Mouse (Mus musculus): ENCODE data around the gene Zfp865. TPM values are rescaled to one million over a fixed set of nuclear protein-coding genes. Genes with fewer than 3 reads are reported as not detected.

The Zfp865 gene
- polyA plus RNA-seq, 1 experiment from 2014 or later: 1.2 TPM

GRCm38 (mm10) chr7:5080010-5080751, 60.0 kb downstream of the Zfp865 start, which contains the start of gene Epn1:
Gene Epn1, plus strand, starts transcription at chr7:5080235.
- H3K4me3 ChIP-seq (ENCODE audit: low read depth, low read length): peak within 1 kb of the TSS; percentile 98
- under 1% methylated on average over 75 of the region's 81 CpGs for WGBS (ENCODE audit: insufficient replicate concordance)
- peaks cover 47% of the 10 kb centered on the region for H3K4me1 ChIP-seq (ENCODE audit: control insufficient read depth, low read depth, low read length)
- peaks cover 41% of the 10 kb centered on the region for H3K36me3 ChIP-seq (ENCODE audit: control insufficient read depth, insufficient read depth)
- H3K27ac ChIP-seq (ENCODE audit: low read length): peak within 1 kb of the TSS; percentile 95
- no peaks in the 10 kb centered on the region for H3K9me3 ChIP-seq (replicated peaks; ENCODE audit: control insufficient read depth, low read length)
- ATAC-seq (ENCODE audit: low read depth): peak; percentile 90
- peak within 1 kb of the TSS; percentile 98 for H3K9ac ChIP-seq (ENCODE audit: low read depth, low read length)
- H3K27me3 ChIP-seq (ENCODE audit: control insufficient read depth, insufficient read depth, low read depth, low read length): no peaks in the 10 kb centered on the region
- peak within 1 kb of the TSS; percentile 68 for H3K4me2 ChIP-seq (ENCODE audit: low read depth, low read length)

- Histone ChIP-seq H3K9me3 (replicated peaks; ENCODE audit: control insufficient read depth, low read length) (no peaks in the 10 kb centered on the region), H3K36me3 (ENCODE audit: control insufficient read depth, insufficient read depth) (peaks cover 41% of the 10 kb centered on the region)
- WGBS (ENCODE audit: insufficient replicate concordance): 7% methylated on average over 6 of the region's 6 CpGs
Observed at GRCm38 (mm10) chr7:5080815-5081214, 60.6 kb downstream of the Zfp865 start.

GRCm38 (mm10) chr7:5081241-5081640, 61.1 kb downstream of the Zfp865 start:
- ATAC-seq (ENCODE audit: low read depth): peak; percentile 51
- H3K27me3 ChIP-seq (ENCODE audit: control insufficient read depth, insufficient read depth, low read depth, low read length): no peaks in the 10 kb centered on the region
- H3K9me3 ChIP-seq (replicated peaks; ENCODE audit: control insufficient read depth, low read length): no peaks in the 10 kb centered on the region
- H3K9ac ChIP-seq (ENCODE audit: low read depth, low read length): peak overlapping the region; percentile 98
- peaks cover 37% of the 10 kb centered on the region for H3K36me3 ChIP-seq (ENCODE audit: control insufficient read depth, insufficient read depth)
- peak overlapping the region; percentile 95 for H3K27ac ChIP-seq (ENCODE audit: low read length)
- 11% methylated on average over 6 of the region's 6 CpGs for WGBS (ENCODE audit: insufficient replicate concordance)
- H3K4me2 ChIP-seq (ENCODE audit: low read depth, low read length): peak overlapping the region; percentile 68
- peak overlapping the region; percentile 98 for H3K4me3 ChIP-seq (ENCODE audit: low read depth, low read length)
- H3K4me1 ChIP-seq (ENCODE audit: control insufficient read depth, low read depth, low read length): peaks cover 45% of the 10 kb centered on the region

More at GRCm38 (mm10) chr7:5080815-5081214, 60.6 kb downstream of the Zfp865 start:
- Histone ChIP-seq H3K4me3 (ENCODE audit: low read depth, low read length) (peak overlapping the region; percentile 98), H3K4me2 (ENCODE audit: low read depth, low read length) (peak overlapping the region; percentile 68), H3K27ac (ENCODE audit: low read length) (peak overlapping the region; percentile 95), H3K4me1 (ENCODE audit: control insufficient read depth, low read depth, low read length) (peaks cover 48% of the 10 kb centered on the region), H3K27me3 (ENCODE audit: control insufficient read depth, insufficient read depth, low read depth, low read length) (no peaks in the 10 kb centered on the region), H3K9ac (ENCODE audit: low read depth, low read length) (peak overlapping the region; percentile 98)
- no peak for ATAC-seq (ENCODE audit: low read depth)

- Histone ChIP-seq H3K27ac (ENCODE audit: low read length) (peak overlapping the region; percentile 95), H3K4me1 (ENCODE audit: control insufficient read depth, low read depth, low read length) (peaks cover 40% of the 10 kb centered on the region), H3K27me3 (ENCODE audit: control insufficient read depth, insufficient read depth, low read depth, low read length) (no peaks in the 10 kb centered on the region), H3K9me3 (replicated peaks; ENCODE audit: control insufficient read depth, low read length) (no peaks in the 10 kb centered on the region), H3K9ac (ENCODE audit: low read depth, low read length) (peak overlapping the region; percentile 98), H3K4me2 (ENCODE audit: low read depth, low read length) (peak overlapping the region; percentile 68), H3K36me3 (ENCODE audit: control insufficient read depth, insufficient read depth) (peaks cover 36% of the 10 kb centered on the region), H3K4me3 (ENCODE audit: low read depth, low read length) (peak overlapping the region; percentile 98)
- 81% methylated on average over 2 of the region's 2 CpGs for WGBS (ENCODE audit: insufficient replicate concordance)
- ATAC-seq (ENCODE audit: low read depth): no peak
Observed at GRCm38 (mm10) chr7:5081939-5082338, 61.8 kb downstream of the Zfp865 start.

GRCm38 (mm10) chr7:5083325-5084105, 63.3 kb downstream of the Zfp865 start:
- 76% methylated on average over 18 of the region's 18 CpGs for WGBS (ENCODE audit: insufficient replicate concordance)
- H3K36me3 ChIP-seq (ENCODE audit: control insufficient read depth, insufficient read depth): peaks cover 33% of the 10 kb centered on the region
- no peaks in the 10 kb centered on the region for H3K9me3 ChIP-seq (replicated peaks; ENCODE audit: control insufficient read depth, low read length)
- 0 out of 2 replicates have a peak overlapping the region, but pooled peaks have one; percentile 4 for H3K4me3 ChIP-seq (ENCODE audit: low read depth, low read length)
- H3K9ac ChIP-seq (ENCODE audit: low read depth, low read length): no peak overlapping the region
- no peak for ATAC-seq (ENCODE audit: low read depth)
- no peaks in the 10 kb centered on the region for H3K27me3 ChIP-seq (ENCODE audit: control insufficient read depth, insufficient read depth, low read depth, low read length)
- H3K4me1 ChIP-seq (ENCODE audit: control insufficient read depth, low read depth, low read length): peaks cover 41% of the 10 kb centered on the region
- peak overlapping the region; percentile 55; the same call in 1 of the 2 replicates for H3K27ac ChIP-seq (ENCODE audit: low read length)
- no peak overlapping the region; the same call in none of the 2 replicates for H3K4me2 ChIP-seq (ENCODE audit: low read depth, low read length)

- Histone ChIP-seq H3K4me3 (ENCODE audit: low read depth, low read length) (no peak overlapping the region), H3K36me3 (ENCODE audit: control insufficient read depth, insufficient read depth) (peaks cover 43% of the 10 kb centered on the region), H3K27ac (ENCODE audit: low read length) (no peak overlapping the region), H3K9me3 (replicated peaks; ENCODE audit: control insufficient read depth, low read length) (no peaks in the 10 kb centered on the region), H3K4me2 (ENCODE audit: low read depth, low read length) (no peak overlapping the region), H3K27me3 (ENCODE audit: control insufficient read depth, insufficient read depth, low read depth, low read length) (no peaks in the 10 kb centered on the region), H3K9ac (ENCODE audit: low read depth, low read length) (no peak overlapping the region), H3K4me1 (ENCODE audit: control insufficient read depth, low read depth, low read length) (peaks cover 39% of the 10 kb centered on the region)
- WGBS (ENCODE audit: insufficient replicate concordance): 50% methylated on average over 1 of the region's 1 CpGs
- ATAC-seq (ENCODE audit: low read depth): no peak
Observed at GRCm38 (mm10) chr7:5085512-5085911, 65.3 kb downstream of the Zfp865 start.

Other genes starting within 250 kb of the Zfp865 start
- not detected in 2 replicates for gene Fam71e2, start 249.1 kb upstream of the Zfp865 start, polyA plus RNA-seq (2015; fragmentation: Nextera tagmentation; extraction: Ambion mirVana)
- 0.12 TPM in 1 of 2 replicates, not detected in the other for gene Il11, start 237.5 kb upstream of the Zfp865 start, polyA plus RNA-seq (2015; fragmentation: Nextera tagmentation; extraction: Ambion mirVana)
- not detected in 2 replicates for gene Tmem190, start 237.4 kb upstream of the Zfp865 start, polyA plus RNA-seq (2015; fragmentation: Nextera tagmentation; extraction: Ambion mirVana)
- 8.4 and 8.9 TPM in 2 replicates for gene Tmem238, start 230.7 kb upstream of the Zfp865 start, polyA plus RNA-seq (2015; fragmentation: Nextera tagmentation; extraction: Ambion mirVana)
- 162 and 174 TPM in 2 replicates for gene Rpl28, start 227.5 kb upstream of the Zfp865 start, polyA plus RNA-seq (2015; fragmentation: Nextera tagmentation; extraction: Ambion mirVana)
- gene Ube2s, start 207.8 kb upstream of the Zfp865 start, polyA plus RNA-seq (2015; fragmentation: Nextera tagmentation; extraction: Ambion mirVana): 261 and 272 TPM in 2 replicates
- gene Shisa7, start 175.7 kb upstream of the Zfp865 start, polyA plus RNA-seq (2015; fragmentation: Nextera tagmentation; extraction: Ambion mirVana): not detected in 2 replicates
- 4.1 and 4.8 TPM in 2 replicates for gene Isoc2b, start 150.1 kb upstream of the Zfp865 start, polyA plus RNA-seq (2015; fragmentation: Nextera tagmentation; extraction: Ambion mirVana)
- 0.49 and 0.89 TPM in 2 replicates for gene Isoc2a, start 143.2 kb upstream of the Zfp865 start, polyA plus RNA-seq (2015; fragmentation: Nextera tagmentation; extraction: Ambion mirVana)
- gene Gm36210, start 113.9 kb upstream of the Zfp865 start, polyA plus RNA-seq (2015; fragmentation: Nextera tagmentation; extraction: Ambion mirVana): not detected in 2 replicates
- 1.4 and 1.9 TPM in 2 replicates for gene Zfp628, start 105.2 kb upstream of the Zfp865 start, polyA plus RNA-seq (2015; fragmentation: Nextera tagmentation; extraction: Ambion mirVana)
- 0.25 and 0.37 TPM in 2 replicates for gene Nat14, start 98.3 kb upstream of the Zfp865 start, polyA plus RNA-seq (2015; fragmentation: Nextera tagmentation; extraction: Ambion mirVana)
- 0.08 and 0.20 TPM in 2 replicates for gene Ssc5d, start 94.6 kb upstream of the Zfp865 start, polyA plus RNA-seq (2015; fragmentation: Nextera tagmentation; extraction: Ambion mirVana)
- not detected in 2 replicates for gene Sbk2, start 56.0 kb upstream of the Zfp865 start, polyA plus RNA-seq (2015; fragmentation: Nextera tagmentation; extraction: Ambion mirVana)
- not detected in 2 replicates for gene Sbk3, start 49.2 kb upstream of the Zfp865 start, polyA plus RNA-seq (2015; fragmentation: Nextera tagmentation; extraction: Ambion mirVana)
- 3.6 and 4.5 TPM in 2 replicates for gene Zfp579, start 24.2 kb upstream of the Zfp865 start, polyA plus RNA-seq (2015; fragmentation: Nextera tagmentation; extraction: Ambion mirVana)
- gene Zfp524, start 6.0 kb upstream of the Zfp865 start, polyA plus RNA-seq (2015; fragmentation: Nextera tagmentation; extraction: Ambion mirVana): 7.8 and 10.2 TPM in 2 replicates
- gene Fiz1, start 5.7 kb upstream of the Zfp865 start, polyA plus RNA-seq (2015; fragmentation: Nextera tagmentation; extraction: Ambion mirVana): 10.4 and 12.5 TPM in 2 replicates
- 0.58 and 0.89 TPM in 2 replicates for gene Gm44973, start 4.9 kb upstream of the Zfp865 start, polyA plus RNA-seq (2015; fragmentation: Nextera tagmentation; extraction: Ambion mirVana)
- 0.16 and 0.40 TPM in 2 replicates for gene Ccdc106, start 177 bp downstream of the Zfp865 start, polyA plus RNA-seq (2015; fragmentation: Nextera tagmentation; extraction: Ambion mirVana)
- gene 4632433K11Rik, start 13.7 kb downstream of the Zfp865 start, polyA plus RNA-seq (2015; fragmentation: Nextera tagmentation; extraction: Ambion mirVana): not detected in 2 replicates
- gene Zfp784, start 18.1 kb downstream of the Zfp865 start, polyA plus RNA-seq (2015; fragmentation: Nextera tagmentation; extraction: Ambion mirVana): 1.3 and 1.7 TPM in 2 replicates
- 0.89 and 1.8 TPM in 2 replicates for gene Zfp580, start 31.2 kb downstream of the Zfp865 start, polyA plus RNA-seq (2015; fragmentation: Nextera tagmentation; extraction: Ambion mirVana)
- 48.2 and 48.8 TPM in 2 replicates for gene U2af2, start 41.8 kb downstream of the Zfp865 start, polyA plus RNA-seq (2015; fragmentation: Nextera tagmentation; extraction: Ambion mirVana)
- gene Epn1, start 59.9 kb downstream of the Zfp865 start, polyA plus RNA-seq (2015; fragmentation: Nextera tagmentation; extraction: Ambion mirVana): 45.2 and 46.6 TPM in 2 replicates
- gene Rfpl4, start 96.6 kb downstream of the Zfp865 start, polyA plus RNA-seq (2015; fragmentation: Nextera tagmentation; extraction: Ambion mirVana): not detected in 2 replicates
- gene Rasl2-9, start 105.6 kb downstream of the Zfp865 start, polyA plus RNA-seq (2015; fragmentation: Nextera tagmentation; extraction: Ambion mirVana): 0.11 and 0.27 TPM in 2 replicates
- not detected in 2 replicates for gene Vmn1r55, start 129.3 kb downstream of the Zfp865 start, polyA plus RNA-seq (2015; fragmentation: Nextera tagmentation; extraction: Ambion mirVana)
- gene Vmn1r56, start 176.4 kb downstream of the Zfp865 start, polyA plus RNA-seq (2015; fragmentation: Nextera tagmentation; extraction: Ambion mirVana): not detected in 2 replicates
- not detected in 2 replicates for gene Vmn1r57, start 198.1 kb downstream of the Zfp865 start, polyA plus RNA-seq (2015; fragmentation: Nextera tagmentation; extraction: Ambion mirVana)